Mouse (Mus musculus) right cerebral cortex, postnatal 10 days (tissue): ENCODE measurements at regions not wholly inside any gene's neighbourhood (a gene's known extent, or its start where the extent isn't known, plus 50 kb on each side); places are given as distances from the start of the nearest gene placed in this dataset.

ENCODE experiments used
- DNase-seq, 2 experiments: peaks; one replicate each; pipeline ENCODE4 v3.0.0; 2021; ENCODE audit warnings: low spot score in 2 of 2

DNA sequence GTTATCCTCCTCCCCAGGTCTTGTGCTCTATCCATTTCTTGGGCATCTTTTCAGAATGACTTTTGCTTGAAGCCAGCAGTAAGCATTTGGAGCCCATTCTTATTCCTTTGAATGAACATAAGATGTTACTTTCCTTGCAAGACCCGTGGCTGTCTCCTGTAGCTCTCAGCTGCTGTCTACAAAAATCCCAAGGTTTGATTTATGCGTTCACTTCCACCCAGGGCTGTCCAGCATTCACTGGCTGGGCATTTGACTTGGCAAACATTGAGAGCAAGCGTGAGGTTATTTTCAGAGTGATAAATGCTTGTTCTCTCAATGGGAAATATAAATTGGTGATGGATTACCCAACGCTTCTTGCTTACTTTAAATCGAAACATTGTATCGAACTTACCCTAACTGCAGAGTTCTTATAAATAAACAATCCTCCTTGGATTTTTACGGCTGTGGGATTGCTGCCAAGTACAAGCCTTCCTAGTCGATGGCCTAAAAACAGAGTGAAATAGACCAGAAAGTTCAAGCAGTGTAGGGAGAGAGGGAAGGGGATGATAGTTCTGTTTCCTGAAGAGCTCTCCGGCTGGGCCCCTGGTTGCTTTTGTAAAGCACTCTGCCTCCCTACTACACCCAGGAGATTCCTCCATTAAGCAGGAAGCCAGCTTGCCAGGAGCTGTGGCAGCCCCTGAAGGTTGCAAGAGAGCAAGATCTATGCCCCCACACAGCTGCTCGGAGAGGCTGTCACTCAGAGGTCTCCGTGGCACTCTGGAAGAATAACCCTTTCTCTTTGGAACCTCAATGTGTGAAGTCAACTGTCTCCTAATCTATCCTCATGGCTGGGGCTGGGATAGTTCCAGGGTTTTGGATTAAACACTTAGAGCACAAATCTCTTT lies 210.1 kb downstream of the Mex3b start:
- no peak for DNase-seq

DNA sequence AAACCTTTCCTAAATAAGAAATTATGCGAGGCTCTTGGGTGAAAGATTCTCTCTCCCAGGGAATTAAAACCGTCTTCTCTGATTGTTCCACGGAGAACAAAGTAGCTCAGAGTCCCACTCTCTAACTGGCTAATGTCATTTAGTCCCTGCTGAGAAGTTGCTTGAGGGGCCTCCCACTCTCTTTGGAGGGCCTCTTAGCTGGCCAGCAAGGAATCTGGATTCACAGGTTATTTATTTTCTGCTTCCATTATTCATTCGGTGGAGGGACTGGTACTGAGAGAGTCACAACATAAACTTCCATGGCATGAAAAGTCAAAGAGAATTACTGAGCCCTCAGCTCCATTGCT lies 210.8 kb downstream of the Mex3b start:
- no peak for DNase-seq

DNA sequence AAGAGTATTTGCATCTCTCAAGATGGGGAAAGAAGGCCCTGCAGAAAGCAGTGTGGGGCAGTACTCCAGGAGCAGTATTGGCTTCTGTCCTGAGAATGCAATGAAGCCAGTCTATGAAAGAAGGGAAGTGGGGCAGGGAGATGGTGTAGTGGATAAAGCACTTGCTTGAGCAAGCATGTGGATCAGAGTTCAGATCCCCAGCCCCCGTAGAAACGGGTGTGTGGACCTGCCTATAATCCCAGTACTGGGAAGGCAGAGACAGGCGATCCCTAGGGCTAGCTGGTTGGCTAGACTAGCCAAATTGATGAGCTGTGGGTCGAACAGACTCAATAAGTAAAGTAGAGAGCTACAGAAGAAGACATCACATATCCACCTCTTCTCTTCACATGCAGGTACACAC lies 211.6 kb downstream of the Mex3b start:
- no peak for DNase-seq

DNA sequence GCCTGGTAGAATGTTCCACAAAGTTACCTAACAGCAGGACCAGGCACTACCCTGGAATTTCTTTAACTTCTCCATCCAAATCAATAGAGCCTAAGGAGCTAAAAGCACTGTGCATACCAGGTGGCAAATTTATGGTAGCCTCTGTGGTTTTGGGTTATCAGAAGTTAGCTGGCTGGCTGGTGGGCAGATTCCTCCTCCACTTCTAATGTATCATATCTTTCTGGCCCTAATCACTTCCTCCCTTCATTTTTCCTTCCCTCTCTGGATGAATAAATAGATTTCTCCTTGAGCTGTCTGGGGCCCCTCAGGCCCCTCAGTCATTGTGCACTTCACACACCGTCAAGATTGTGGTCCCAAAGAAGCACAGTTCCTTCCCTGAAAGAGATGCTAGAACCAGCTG lies 212.7 kb downstream of the Mex3b start:
- no peak for DNase-seq

DNA sequence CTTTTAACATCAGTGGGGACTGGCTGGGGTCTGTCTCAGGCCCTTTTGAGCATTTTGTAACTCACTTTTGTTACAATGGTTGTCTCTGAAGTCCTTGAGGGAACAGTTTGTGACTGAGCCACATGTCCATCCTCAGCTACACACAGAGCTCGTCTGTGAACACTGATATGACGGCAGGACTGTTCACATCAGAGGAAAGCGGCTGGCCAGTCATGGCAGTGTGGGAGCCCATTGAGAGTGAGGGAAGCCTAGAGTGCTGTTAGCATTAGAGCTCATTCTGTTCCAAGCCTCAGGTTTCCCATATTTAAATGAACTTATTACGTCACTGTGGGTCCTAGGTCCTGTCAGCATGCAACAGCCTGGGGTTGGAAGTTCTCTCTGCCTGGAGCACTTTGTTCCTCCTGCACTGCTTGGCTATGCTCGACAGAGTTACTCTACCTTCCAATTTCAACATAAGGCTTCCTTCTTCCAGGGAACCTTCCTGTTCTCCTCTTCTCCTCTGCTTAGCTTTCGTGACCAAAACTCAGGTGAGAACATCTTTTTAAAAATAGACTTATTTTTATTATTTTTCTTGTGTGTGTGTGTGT lies 217.5 kb downstream of the Mex3b start:
- no peak for DNase-seq

DNA sequence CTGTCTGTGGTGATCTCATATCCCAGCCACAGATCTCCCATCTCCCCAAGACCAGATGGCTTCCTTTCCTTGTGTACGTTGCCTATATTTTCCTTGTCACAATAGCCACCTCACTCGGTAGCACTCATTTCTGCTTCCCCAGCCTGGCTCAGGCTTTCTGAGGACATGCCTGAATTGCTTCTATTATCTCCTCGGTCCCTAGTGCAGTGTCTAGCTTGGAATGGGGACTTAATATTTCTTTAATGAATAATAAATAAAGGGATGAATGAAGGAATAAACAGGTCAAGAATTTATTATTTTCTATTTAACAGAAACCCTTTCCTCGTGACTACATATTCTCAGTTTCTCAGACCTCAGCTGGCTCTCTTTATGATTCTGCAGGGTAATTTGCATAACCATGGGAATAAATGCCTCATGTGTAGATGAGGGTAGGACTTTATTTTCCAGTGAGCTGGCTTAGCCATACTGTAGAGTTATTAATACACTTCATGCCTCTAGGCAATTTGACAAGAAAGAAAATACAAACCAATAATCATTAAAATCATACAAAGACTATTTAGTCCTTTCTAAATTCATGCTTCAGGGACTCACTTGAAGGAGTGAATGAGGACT lies 218.5 kb downstream of the Mex3b start:
- DNase-seq = no peak

DNA sequence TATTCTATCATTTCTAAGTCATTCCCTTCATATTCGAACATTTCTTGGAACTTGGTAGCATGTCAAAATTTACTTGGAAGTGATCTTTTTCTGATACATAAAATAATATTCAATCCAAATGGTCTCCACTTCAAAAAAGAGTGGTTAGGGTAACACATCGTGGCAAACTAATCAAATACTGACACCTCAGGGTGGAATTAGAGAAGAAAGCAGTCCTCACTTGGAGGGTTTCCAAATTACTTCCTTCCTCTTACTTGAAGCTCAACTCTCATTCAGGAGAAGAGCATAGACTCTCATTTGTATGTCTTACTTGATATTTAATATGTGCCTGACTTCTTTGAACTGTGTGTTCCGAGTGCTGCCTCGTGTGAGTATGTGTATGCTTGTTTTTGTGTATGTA lies 220.3 kb downstream of the Mex3b start:
- DNase-seq = no peak

DNA sequence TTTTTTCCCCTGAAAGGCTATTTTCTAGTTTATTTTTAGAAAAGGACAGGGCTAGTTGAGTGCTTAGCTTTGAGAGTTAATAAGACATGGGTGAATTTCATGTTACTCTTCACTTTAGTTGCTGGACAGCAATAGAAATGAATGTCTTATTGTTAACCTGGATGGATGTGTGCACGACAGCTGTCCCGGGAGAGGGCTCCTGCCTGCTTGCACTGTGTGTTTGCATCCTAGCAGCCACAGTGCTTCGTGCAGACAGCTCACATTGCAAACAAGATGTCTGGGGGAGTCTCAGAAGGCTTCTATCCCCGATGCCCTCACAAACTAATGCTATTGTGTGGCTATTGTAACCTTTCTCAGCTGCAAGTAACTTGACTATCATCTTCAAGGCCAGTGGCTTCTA lies 221.0 kb downstream of the Mex3b start:
- DNase-seq = no peak

DNA sequence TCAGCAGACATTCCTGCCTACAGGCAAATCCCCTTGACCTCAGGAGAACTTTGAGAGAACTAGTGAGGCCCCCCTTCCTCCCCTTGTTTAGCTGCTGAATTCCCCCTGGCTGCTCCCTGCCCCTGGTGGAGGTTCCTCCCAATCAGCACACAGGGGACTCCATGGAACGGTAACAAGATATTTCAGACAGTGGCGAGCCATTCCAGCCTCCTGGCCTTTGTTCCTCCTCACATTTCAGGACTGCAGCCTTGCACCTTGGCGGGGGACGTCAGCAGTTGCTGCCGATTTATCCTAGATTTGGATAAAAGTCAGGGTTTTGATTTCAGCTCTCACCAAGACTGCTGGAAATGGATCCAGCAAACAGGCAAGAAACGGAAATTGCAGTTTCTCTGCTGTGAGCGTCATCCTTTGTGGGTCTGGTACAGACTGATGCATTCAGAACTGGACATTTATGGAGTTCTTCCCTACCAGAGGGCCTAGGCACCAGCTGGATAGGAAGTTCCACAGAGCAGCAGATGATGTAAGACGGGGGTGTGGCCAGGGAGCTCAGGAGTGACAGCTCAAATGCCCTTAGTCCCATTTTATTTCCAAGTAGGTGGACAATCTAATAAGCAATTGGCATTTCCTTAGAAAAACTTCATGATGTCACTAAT lies 222.3 kb downstream of the Mex3b start:
- DNase-seq = peak in 1 of 2 experiments; percentile 29

DNA sequence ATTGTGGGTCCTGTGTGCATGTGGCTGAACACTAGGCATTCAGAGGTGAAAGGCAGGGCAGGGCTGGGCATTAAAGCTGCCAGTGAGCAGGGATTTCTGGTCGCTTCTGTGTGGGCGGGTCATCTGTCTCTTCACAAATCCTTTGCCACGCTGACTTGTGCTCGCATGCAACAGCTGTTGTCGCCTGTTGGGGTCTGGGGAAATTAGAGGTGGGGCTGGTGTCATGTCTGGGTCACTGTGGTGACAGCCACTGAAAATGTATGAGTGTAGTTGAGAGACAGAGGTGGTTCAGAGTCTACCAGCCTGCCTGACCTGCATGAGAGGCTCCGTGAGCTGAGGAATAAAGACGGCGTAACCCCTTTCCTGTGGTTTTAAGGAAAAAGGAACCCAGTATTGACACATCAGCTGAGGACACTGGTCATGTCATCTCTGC lies 226.8 kb downstream of the Mex3b start:
- no peak for DNase-seq

DNA sequence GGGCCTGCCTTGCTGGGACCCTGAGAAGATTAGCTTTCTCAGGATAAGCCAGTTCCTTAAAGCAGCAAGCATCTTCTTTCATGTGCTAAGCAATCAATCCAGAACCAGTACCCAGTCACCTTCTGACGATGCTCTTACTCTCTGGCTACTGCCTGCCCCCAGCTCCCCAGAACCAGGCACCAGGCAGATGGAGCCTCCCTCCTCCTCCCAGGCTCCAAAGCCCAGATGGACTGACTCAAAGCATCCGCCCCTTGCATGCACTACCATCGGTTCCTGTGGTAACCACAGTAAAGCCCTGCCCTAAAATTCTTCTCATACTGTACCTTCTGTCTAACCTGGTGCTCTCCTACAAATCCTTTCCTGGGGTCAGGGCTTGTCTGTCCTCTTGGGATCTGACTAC lies 227.8 kb downstream of the Mex3b start:
- peak; percentile 39 to 52 for DNase-seq

DNA sequence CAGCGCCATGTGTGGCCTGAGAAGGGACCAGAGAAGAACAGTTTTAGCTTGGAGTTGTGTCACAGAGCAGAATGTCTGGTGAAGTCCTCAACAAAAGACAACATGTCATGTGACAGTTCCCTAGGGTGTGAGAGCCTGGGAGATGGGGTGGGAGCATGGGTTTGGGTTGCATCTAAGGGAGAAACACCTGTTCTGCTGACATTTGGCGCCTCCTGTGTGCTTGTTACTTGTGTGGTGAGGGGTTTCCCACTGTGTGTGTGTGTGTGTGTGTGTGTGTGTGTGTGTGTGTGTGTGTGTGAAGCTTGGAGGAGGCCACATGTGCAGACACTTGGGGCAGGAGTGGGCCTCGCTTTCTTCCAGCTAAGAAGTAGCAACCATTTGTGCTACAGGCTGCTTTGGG lies 228.5 kb downstream of the Mex3b start:
- DNase-seq = no peak

DNA sequence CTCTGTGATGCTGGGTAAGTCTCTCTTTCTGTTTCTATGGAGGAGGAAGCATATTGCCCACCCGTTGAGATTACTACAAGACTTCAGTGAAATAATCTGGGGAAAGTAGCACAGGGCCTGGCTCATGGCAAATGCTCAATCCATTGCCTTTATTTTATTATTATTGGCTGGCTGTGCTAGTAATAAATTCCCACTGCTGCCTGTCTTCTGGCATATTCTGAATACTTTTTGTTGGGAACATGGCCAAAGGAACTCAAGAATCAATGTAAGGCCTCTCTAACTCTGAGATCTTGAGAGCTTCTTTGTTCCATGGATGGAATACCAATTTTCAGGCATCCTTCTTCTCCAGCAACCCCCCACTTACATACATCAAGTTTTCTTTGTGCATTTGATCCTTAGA lies 237.3 kb downstream of the Mex3b start:
- no peak for DNase-seq

DNA sequence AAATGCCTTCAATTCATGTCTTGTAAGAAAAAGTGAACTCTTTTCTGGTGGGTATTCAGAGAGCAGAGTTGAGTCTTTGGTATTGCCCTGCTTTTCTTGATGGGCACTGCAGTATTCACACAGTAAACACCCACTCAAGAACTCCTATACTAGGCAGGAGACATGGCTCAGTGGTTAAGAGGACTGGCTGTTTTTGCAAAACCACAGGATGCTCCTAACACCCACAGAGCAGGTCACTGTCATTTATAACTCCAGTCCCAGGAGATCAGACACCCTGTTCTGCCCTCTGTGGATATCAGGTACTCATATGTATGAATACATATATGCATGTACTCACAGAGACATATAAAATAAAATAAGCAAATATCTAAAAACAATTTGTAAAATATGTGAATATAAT lies 238.5 kb downstream of the Mex3b start:
- no peak for DNase-seq

DNA sequence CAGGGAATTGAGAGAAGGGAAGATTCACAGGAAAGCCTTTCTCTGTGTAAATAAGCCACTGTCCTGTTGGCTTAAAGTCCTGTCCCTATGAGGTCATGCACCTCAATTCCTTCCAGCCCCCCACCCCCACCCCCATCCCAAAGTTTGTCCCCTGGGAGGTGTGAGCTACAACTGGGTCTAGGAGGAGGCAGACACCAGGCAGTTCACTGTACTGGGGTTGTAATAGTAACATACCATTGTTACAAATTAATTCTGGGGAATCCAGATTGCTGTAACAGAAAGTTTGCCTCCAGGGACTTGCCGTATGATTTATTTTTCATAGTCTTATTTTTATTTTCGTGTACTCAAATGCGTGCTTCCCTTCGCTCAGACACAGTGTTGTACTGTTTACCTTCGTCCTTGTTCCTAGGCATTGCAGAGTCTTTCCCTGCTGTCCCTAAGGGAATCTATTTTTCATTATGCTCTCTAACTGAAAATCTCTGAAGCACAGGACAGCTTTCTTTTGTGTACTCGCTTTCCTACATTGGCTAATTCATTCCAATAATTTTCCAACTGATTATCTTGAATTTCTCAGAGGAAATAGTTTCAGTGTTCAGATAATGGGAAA lies 244.2 kb downstream of the Mex3b start:
- no peak for DNase-seq

DNA sequence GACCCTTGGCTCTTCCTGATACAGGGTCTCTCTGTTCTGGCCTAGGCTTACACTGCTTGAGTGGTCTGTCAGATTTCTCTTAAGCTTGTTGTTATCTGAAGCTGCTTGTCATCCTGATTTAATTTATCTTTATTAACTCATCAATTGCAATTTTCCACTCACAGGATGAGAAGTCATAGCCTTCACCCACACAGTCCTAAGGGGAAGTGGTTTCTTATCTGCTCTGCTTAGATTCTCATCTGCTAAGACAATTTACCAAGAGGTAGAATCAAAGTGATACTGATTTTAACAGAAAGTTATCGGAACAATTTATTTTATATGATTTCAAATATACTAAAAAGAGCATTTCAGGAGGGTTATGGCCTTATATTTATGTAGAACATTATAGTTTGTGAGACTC lies 249.4 kb downstream of the Mex3b start:
- no peak for DNase-seq

DNA sequence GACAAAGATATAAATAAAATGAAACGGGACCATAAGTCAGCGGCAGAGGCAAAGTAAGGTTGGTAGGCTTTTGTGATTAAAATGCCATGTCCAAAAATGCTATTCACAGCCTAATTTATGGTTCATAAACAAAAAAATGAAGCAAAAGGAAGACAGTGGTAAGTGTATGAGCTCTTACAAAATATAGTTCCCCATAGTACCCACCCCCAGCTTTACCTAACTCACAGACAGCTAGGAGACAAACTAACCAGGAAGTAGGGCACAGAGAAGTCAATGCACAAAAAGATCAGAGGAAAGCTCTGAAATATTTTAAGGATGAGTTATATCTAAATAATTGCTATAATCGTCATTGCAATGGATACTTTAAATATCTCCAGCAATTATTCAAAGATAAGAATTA lies 249.9 kb downstream of the Mex3b start:
- DNase-seq = no peak

DNA sequence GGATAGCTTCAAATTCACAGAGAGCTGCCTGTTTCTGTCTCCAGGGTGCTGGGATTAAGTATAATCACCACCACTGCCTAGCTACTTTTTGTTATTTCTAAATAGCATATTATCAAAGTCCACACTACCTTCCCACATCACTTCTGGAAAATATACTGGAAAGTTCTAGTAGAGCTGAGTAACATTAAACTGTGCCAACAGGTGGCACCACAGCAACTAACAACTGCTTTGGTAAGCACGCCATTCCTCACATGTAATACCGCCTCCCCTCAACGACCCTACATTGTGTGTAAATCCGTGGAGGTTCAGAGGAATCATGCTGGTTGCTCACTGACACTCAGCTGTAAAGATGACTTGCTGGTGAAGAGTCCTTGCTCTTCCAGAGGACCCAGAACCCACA lies 259.1 kb downstream of the Mex3b start:
- no peak for DNase-seq

DNA sequence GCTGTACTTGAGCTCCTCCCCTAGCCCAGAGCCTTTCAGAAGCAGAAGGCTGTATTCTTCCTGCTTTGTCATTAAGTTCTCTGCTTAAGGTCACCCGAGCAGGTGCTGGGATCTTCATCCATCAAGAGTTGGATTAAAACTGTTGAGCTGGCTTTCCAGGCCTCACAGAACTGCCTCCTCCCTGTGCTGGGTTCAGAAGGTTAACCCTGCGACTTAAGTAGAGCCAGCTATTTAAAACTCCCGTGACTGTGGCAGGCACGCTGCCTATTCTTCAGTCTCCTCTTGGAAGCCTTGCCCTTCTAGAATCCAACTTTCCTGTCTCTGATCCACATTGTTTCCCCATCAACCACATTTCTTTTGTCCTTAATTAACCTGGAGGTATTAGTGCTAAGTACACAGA lies 273.1 kb downstream of the Mex3b start:
- DNase-seq = no peak

DNA sequence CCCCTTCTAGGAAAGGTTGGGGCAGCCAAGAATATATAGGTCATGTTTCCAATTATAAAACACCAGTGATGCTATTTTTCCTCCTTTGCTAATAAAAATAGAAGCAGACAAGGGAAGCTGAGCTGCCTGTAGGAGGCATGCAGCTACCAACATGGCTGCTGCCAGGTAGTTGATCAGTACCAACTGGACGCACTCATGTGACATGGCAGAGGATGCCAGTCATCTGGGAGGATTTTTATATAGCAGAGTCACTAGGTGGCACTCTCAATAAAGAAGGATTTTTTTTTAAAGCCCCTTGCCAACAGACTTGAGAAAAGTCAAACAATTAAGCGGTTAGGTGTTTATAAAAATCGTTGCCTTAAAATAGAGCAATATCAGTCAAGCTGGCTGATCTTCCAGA lies 273.5 kb downstream of the Mex3b start:
- no peak for DNase-seq

DNA sequence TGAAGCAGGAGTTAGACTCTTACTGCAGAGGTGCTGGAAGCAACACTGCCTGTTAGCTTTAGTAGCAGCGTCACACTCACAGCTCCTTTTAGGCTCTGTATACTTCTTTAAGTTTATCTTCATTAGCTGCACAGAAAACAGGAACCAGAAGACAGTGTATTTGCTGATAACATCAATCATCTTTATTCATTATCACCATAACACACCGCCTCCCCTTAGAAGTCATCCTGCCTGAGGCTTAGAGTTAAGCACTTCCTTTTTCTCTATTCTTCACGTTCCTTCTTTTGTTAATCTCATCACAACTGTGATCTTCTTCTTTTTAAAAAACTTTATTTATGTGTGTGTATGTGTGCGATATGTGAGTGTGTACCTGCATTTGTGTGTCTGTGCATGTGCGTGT lies 276.9 kb downstream of the Mex3b start:
- DNase-seq = no peak

DNA sequence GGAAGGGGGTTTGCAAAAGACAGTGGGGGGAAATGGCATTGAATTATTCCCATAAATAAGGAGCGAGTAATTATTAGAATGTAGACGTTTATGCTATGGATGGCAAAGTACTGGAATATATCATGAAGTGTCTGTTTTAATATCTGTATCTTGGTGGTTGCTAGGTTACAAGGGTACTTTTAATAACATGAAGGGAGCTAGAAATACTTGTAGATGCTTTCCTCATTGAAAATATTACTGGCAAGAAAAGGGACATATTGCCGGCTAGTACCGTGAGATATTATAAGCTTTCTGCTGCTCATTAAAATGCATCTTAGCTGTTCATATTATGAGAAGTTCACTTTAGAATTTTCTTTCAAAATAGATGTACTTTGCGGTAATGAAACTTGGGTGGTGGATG lies 278.4 kb downstream of the Mex3b start:
- no peak for DNase-seq
